Comparison of ENCODE assay signal across 10 mouse cellular contexts in the genomic region with DNA sequence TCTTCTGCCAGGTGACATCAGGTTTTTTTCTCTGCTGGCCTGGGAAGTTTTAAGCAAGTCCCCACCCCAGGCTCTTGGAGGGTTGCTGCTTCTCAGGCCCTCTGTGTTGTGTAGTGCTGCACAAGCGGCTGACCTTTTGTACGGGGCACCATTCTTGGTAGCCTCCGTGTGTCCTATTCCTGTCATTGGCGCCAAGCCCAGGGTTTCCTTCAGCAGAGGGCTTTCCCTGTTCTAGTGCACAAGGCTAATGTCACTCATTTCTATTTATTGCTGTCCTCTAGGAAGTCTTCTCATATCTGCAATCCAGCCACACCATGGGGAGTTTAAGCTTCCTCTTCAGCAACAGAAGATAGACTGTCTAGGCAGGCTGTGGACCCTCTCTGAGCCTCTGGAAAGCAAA. TPM values are rescaled to one million over a fixed set of nuclear protein-coding genes. Genes with fewer than 3 reads are reported as not detected.
DNase-seq lines count a peak whose midpoint lies in the region; ATAC-seq and TF ChIP-seq lines count a peak whose summit lies in the region.
"Had no signal": no experiment of that assay in that cellular context is flagged by ENCODE, and none has a peak within 500 bp of the region (broad histone marks: within the 10 kb centered on the region; RNA-seq: fewer than 3 reads in every experiment).

No protein-coding gene starts in this region.

- H3K9me3 ChIP-seq in intestine, postnatal 0 days (ENCODE audit: control insufficient read depth): no peaks in the 10 kb centered on the region
- H3K9me3 ChIP-seq: neural tube, embryonic 15.5 days had no signal

- no peak overlapping the region for H3K4me3 ChIP-seq in intestine, postnatal 0 days (ENCODE audit: low read depth, low read length)
- H3K4me3 ChIP-seq: neural tube, embryonic 15.5 days had no signal

- intact Hi-C loops in heart, postnatal 36 days (cut with DNase I): no loop called here

- no peak for TF ChIP-seq CTCF in intestine, postnatal 0 days (IDR thresholded peaks at IDR 0.05; ENCODE audit: low read depth)

- no peak overlapping the region for H3K27ac ChIP-seq in intestine, postnatal 0 days (ENCODE audit: low read depth, low read length)
- H3K27ac ChIP-seq: macrophage; neural tube, embryonic 15.5 days had no signal

- H3K36me3 ChIP-seq in intestine, postnatal 0 days (ENCODE audit: control insufficient read depth, insufficient read depth): no peaks in the 10 kb centered on the region
- H3K36me3 ChIP-seq: neural tube, embryonic 15.5 days had no signal

- H3K9ac ChIP-seq in intestine, postnatal 0 days (ENCODE audit: low read depth, low read length): no peak overlapping the region
- H3K9ac ChIP-seq: neural tube, embryonic 15.5 days had no signal

- H3K27me3 ChIP-seq in intestine, postnatal 0 days (replicated peaks; ENCODE audit: control insufficient read depth, insufficient read depth, low read length): no peaks in the 10 kb centered on the region

- H3K4me2 ChIP-seq in intestine, postnatal 0 days (replicated peaks; ENCODE audit: low read depth): no peak overlapping the region
- H3K4me2 ChIP-seq: neural tube, embryonic 15.5 days had no signal

- peak; percentile 6 for DNase-seq in cerebellum, adult 11-12 months
- no peak for DNase-seq in cerebellum, adult 8-10 months
- peak; percentile 5 for DNase-seq in 3T3-L1 (ENCODE audit: low read depth, low spot score)
- DNase-seq in gastrocnemius, postnatal 25 days: peak; percentile 75
- peak; percentile 54 to 57 for DNase-seq in heart, postnatal 36 days
- DNase-seq in frontal cortex, postnatal 14 days (ENCODE audit: low spot score in 2 of 2): no peak
- no peak for DNase-seq in c-Kit-positive CD71-positive TER-119-positive erythroid progenitor cells, embryonic 14.5 days (ENCODE audit: low spot score)

- H3K4me1 ChIP-seq in intestine, postnatal 0 days (replicated peaks; ENCODE audit: control insufficient read depth, insufficient read depth, low read length): no peaks in the 10 kb centered on the region
- H3K4me1 ChIP-seq: neural tube, embryonic 15.5 days had no signal

- 67% methylated on average over 4 of the region's 4 CpGs for WGBS in intestine, postnatal 0 days

- ATAC-seq in intestine, postnatal 0 days: no peak

RNA-seq across cellular contexts. Expression of a gene that starts 6.2 kb away (rescaled TPM):
- 10 to 100 TPM; 11.4 to 11.7 TPM for total RNA-seq in gastrocnemius, postnatal 25 days (2021)
- total RNA-seq in heart, postnatal 36 days (2021): 10 to 100 TPM; 12.4 to 14.3 TPM
- polyA plus RNA-seq in intestine, postnatal 0 days (2015; fragmentation: Nextera tagmentation; extraction: Ambion mirVana): 0.81 and 0.89 TPM in 2 replicates

Comparison
In these comparisons a context has a peak if more than half of its experiments do, and no peak if none do; other contexts are left out.
1. DNase-seq: peak in cerebellum, adult 11-12 months (single experiment), 3T3-L1 (single experiment), gastrocnemius, postnatal 25 days (single experiment) and heart, postnatal 36 days (2 of 2); none in cerebellum, adult 8-10 months (single experiment), frontal cortex, postnatal 14 days (0 of 2) and c-Kit-positive CD71-positive TER-119-positive erythroid progenitor cells, embryonic 14.5 days (single experiment).